Mouse (Mus musculus): Measurements from ENCODE around the gene Tbc1d24.
A peak's percentile ranks its signal among the peaks of the same experiment; 100 is the strongest.
"Not testable (repeated sequence)": the region's sequence is repeated elsewhere in the genome, so short reads cannot be mapped to it uniquely, and the experiment has no call there.

The Tbc1d24 gene

GRCm38 (mm10) chr17:24151382-24151781, 54.0 kb downstream of the Tbc1d24 start:
- no peak for DNase-seq (ENCODE audit: low read depth in 2 of 2, low spot score in 2 of 2)

- DNase-seq (ENCODE audit: low read depth in 2 of 2, low spot score in 2 of 2), result no peak
These were observed 54.5 kb downstream of the Tbc1d24 start, which contains the start of gene Pdpk1 for GRCm38 (mm10) chr17:24150824-24151223. Gene Pdpk1 (minus strand): TSS chr17:24150924.

GRCm38 (mm10) chr17:24149421-24149820, 55.9 kb downstream of the Tbc1d24 start:
- DNase-seq (ENCODE audit: low read depth in 2 of 2, low spot score in 2 of 2), result no peak

GRCm38 (mm10) chr17:24142897-24143296, 62.5 kb downstream of the Tbc1d24 start:
- no peak for DNase-seq (ENCODE audit: low read depth in 2 of 2, low spot score in 2 of 2)

- peak; percentile 92 to 93 for DNase-seq (ENCODE audit: low read depth in 2 of 2, low spot score in 2 of 2)
These were observed 63.9 kb downstream of the Tbc1d24 start for GRCm38 (mm10) chr17:24141425-24141920.

- peak in 1 of 2 experiments; percentile 35 for DNase-seq (ENCODE audit: low read depth in 2 of 2, low spot score in 2 of 2)
These were observed 64.4 kb downstream of the Tbc1d24 start for GRCm38 (mm10) chr17:24140845-24141424.

- no peak for DNase-seq (ENCODE audit: low read depth in 2 of 2, low spot score in 2 of 2)
These were observed 65.4 kb downstream of the Tbc1d24 start for GRCm38 (mm10) chr17:24139968-24140367.

GRCm38 (mm10) chr17:24139256-24139655, 66.1 kb downstream of the Tbc1d24 start:
- no peak for DNase-seq (ENCODE audit: low read depth in 2 of 2, low spot score in 2 of 2)

- DNase-seq (ENCODE audit: low read depth in 2 of 2, low spot score in 2 of 2), result peak in 1 of 2 experiments; percentile 7
These were observed 68.0 kb downstream of the Tbc1d24 start for GRCm38 (mm10) chr17:24137226-24137880.

GRCm38 (mm10) chr17:24134062-24134461, 71.3 kb downstream of the Tbc1d24 start:
- no peak for DNase-seq (ENCODE audit: low read depth in 2 of 2, low spot score in 2 of 2)

- DNase-seq (ENCODE audit: low read depth in 2 of 2, low spot score in 2 of 2), result peak in 1 of 2 experiments; percentile 16
These were observed 72.4 kb downstream of the Tbc1d24 start for GRCm38 (mm10) chr17:24132919-24133318.

- DNase-seq (ENCODE audit: low read depth in 2 of 2, low spot score in 2 of 2), result no peak
These were observed 73.8 kb downstream of the Tbc1d24 start for GRCm38 (mm10) chr17:24131570-24131969.

GRCm38 (mm10) chr17:24129246-24129645, 76.1 kb downstream of the Tbc1d24 start:
- not testable (repeated sequence) for DNase-seq (ENCODE audit: low read depth in 2 of 2, low spot score in 2 of 2)

GRCm38 (mm10) chr17:24127592-24127991, 77.8 kb downstream of the Tbc1d24 start:
- no peak for DNase-seq (ENCODE audit: low read depth in 2 of 2, low spot score in 2 of 2)

GRCm38 (mm10) chr17:24126801-24127200, 78.6 kb downstream of the Tbc1d24 start:
- peak in 1 of 2 experiments; percentile 37 for DNase-seq (ENCODE audit: low read depth in 2 of 2, low spot score in 2 of 2)

All from CD8-positive naive resting alpha-beta T cell, adult 2 months (primary cell).